Mouse (Mus musculus): ENCODE measurements around the gene Ano6. TPM values are rescaled to one million over a fixed set of nuclear protein-coding genes. Genes with fewer than 3 reads are reported as not detected.

Gene Ano6
- polyA plus RNA-seq, 1 experiment from 2014 or later, result 28.3 TPM

- H3K27ac ChIP-seq (ENCODE audit: low read depth, low read length), result no peak overlapping the region
- no peak overlapping the region for H3K4me3 ChIP-seq (ENCODE audit: low read depth, low read length)
- DNase-seq (ENCODE audit: low spot score), result no peak
- no peak for ATAC-seq (replicated peaks; ENCODE audit: low FRiP score)
- WGBS, result 87% methylated on average over 17 of the region's 17 CpGs
- no peaks in the 10 kb centered on the region for H3K9me3 ChIP-seq (ENCODE audit: control insufficient read depth, low read length)
- H3K27me3 ChIP-seq (replicated peaks; ENCODE audit: control insufficient read depth, insufficient read depth, low read length), result no peaks in the 10 kb centered on the region
- no peaks in the 10 kb centered on the region for H3K4me1 ChIP-seq (replicated peaks; ENCODE audit: control insufficient read depth, insufficient read depth, low read length)
- no peaks in the 10 kb centered on the region for H3K36me3 ChIP-seq (ENCODE audit: control insufficient read depth, insufficient read depth, low read length)
- no peak overlapping the region for H3K4me2 ChIP-seq
- H3K9ac ChIP-seq (ENCODE audit: low read depth, low read length), result no peak overlapping the region
Observed at GRCm38 (mm10) chr15:95863865-95864660, 73.4 kb downstream of the Ano6 start.

GRCm38 (mm10) chr15:95865311-95866100, 74.9 kb downstream of the Ano6 start:
- WGBS, result 89% methylated on average over 17 of the region's 17 CpGs
- ATAC-seq (replicated peaks; ENCODE audit: low FRiP score), result no peak
- no peak overlapping the region for H3K9ac ChIP-seq (ENCODE audit: low read depth, low read length)

GRCm38 (mm10) chr15:95868172-95868571, 77.5 kb downstream of the Ano6 start:
- 78% methylated on average over 4 of the region's 4 CpGs for whole genome bisulfite sequencing

More at GRCm38 (mm10) chr15:95865311-95866100, 74.9 kb downstream of the Ano6 start:
- Histone ChIP-seq H3K27me3 (replicated peaks; ENCODE audit: control insufficient read depth, insufficient read depth, low read length) (no peaks in the 10 kb centered on the region), H3K36me3 (ENCODE audit: control insufficient read depth, insufficient read depth, low read length) (no peaks in the 10 kb centered on the region), H3K4me1 (replicated peaks; ENCODE audit: control insufficient read depth, insufficient read depth, low read length) (no peaks in the 10 kb centered on the region), H3K4me2 (no peak overlapping the region), H3K27ac (ENCODE audit: low read depth, low read length) (no peak overlapping the region), H3K9me3 (ENCODE audit: control insufficient read depth, low read length) (no peaks in the 10 kb centered on the region), H3K4me3 (ENCODE audit: low read depth, low read length) (no peak overlapping the region)
- DNase-seq (ENCODE audit: low spot score), result no peak

GRCm38 (mm10) chr15:95869611-95870010, 79.0 kb downstream of the Ano6 start:
- Histone ChIP-seq H3K4me2 (no peak overlapping the region), H3K27me3 (replicated peaks; ENCODE audit: control insufficient read depth, insufficient read depth, low read length) (no peaks in the 10 kb centered on the region), H3K36me3 (ENCODE audit: control insufficient read depth, insufficient read depth, low read length) (no peaks in the 10 kb centered on the region), H3K4me3 (ENCODE audit: low read depth, low read length) (no peak overlapping the region), H3K27ac (ENCODE audit: low read depth, low read length) (no peak overlapping the region), H3K4me1 (replicated peaks; ENCODE audit: control insufficient read depth, insufficient read depth, low read length) (peaks cover 11% of the 10 kb centered on the region), H3K9me3 (ENCODE audit: control insufficient read depth, low read length) (no peaks in the 10 kb centered on the region), H3K9ac (ENCODE audit: low read depth, low read length) (no peak overlapping the region)
- DNase-seq (ENCODE audit: low spot score) (no peak), ATAC-seq (replicated peaks; ENCODE audit: low FRiP score) (no peak)
- 81% methylated on average over 5 of the region's 5 CpGs for WGBS

More at GRCm38 (mm10) chr15:95868172-95868571, 77.5 kb downstream of the Ano6 start:
- ATAC-seq (replicated peaks; ENCODE audit: low FRiP score), result no peak
- Histone ChIP-seq H3K27me3 (replicated peaks; ENCODE audit: control insufficient read depth, insufficient read depth, low read length) (no peaks in the 10 kb centered on the region), H3K36me3 (ENCODE audit: control insufficient read depth, insufficient read depth, low read length) (no peaks in the 10 kb centered on the region), H3K27ac (ENCODE audit: low read depth, low read length) (no peak overlapping the region), H3K4me1 (replicated peaks; ENCODE audit: control insufficient read depth, insufficient read depth, low read length) (peaks cover 9% of the 10 kb centered on the region), H3K9me3 (ENCODE audit: control insufficient read depth, low read length) (no peaks in the 10 kb centered on the region), H3K4me3 (ENCODE audit: low read depth, low read length) (no peak overlapping the region), H3K9ac (ENCODE audit: low read depth, low read length) (no peak overlapping the region), H3K4me2 (no peak overlapping the region)
- DNase-seq (ENCODE audit: low spot score), result peak; percentile 19

- Histone ChIP-seq H3K36me3 (ENCODE audit: control insufficient read depth, insufficient read depth, low read length) (no peaks in the 10 kb centered on the region), H3K4me2 (no peak overlapping the region), H3K27me3 (replicated peaks; ENCODE audit: control insufficient read depth, insufficient read depth, low read length) (no peaks in the 10 kb centered on the region), H3K27ac (ENCODE audit: low read depth, low read length) (no peak overlapping the region), H3K4me3 (ENCODE audit: low read depth, low read length) (no peak overlapping the region), H3K9ac (ENCODE audit: low read depth, low read length) (no peak overlapping the region), H3K9me3 (ENCODE audit: control insufficient read depth, low read length) (no peaks in the 10 kb centered on the region), H3K4me1 (replicated peaks; ENCODE audit: control insufficient read depth, insufficient read depth, low read length) (peaks cover 11% of the 10 kb centered on the region)
- DNase-seq (ENCODE audit: low spot score) (no peak), ATAC-seq (replicated peaks; ENCODE audit: low FRiP score) (no peak)
- WGBS, result 77% methylated on average over 15 of the region's 15 CpGs
Observed at GRCm38 (mm10) chr15:95871631-95872030, 81.0 kb downstream of the Ano6 start.

- peak; percentile 38; the same call in 1 of the 2 replicates for ATAC-seq (replicated peaks; ENCODE audit: low FRiP score)
- H3K27me3 ChIP-seq (replicated peaks; ENCODE audit: control insufficient read depth, insufficient read depth, low read length), result no peaks in the 10 kb centered on the region
Observed at GRCm38 (mm10) chr15:95872447-95872846, 81.8 kb downstream of the Ano6 start.

GRCm38 (mm10) chr15:95873276-95873675, 82.6 kb downstream of the Ano6 start:
- DNase-seq (ENCODE audit: low spot score), result no peak
- Histone ChIP-seq H3K4me3 (ENCODE audit: low read depth, low read length) (no peak overlapping the region), H3K9ac (ENCODE audit: low read depth, low read length) (no peak overlapping the region), H3K4me2 (no peak overlapping the region), H3K27ac (ENCODE audit: low read depth, low read length) (no peak overlapping the region), H3K27me3 (replicated peaks; ENCODE audit: control insufficient read depth, insufficient read depth, low read length) (no peaks in the 10 kb centered on the region), H3K36me3 (ENCODE audit: control insufficient read depth, insufficient read depth, low read length) (no peaks in the 10 kb centered on the region), H3K9me3 (ENCODE audit: control insufficient read depth, low read length) (no peaks in the 10 kb centered on the region), H3K4me1 (replicated peaks; ENCODE audit: control insufficient read depth, insufficient read depth, low read length) (peaks cover 11% of the 10 kb centered on the region)
- 0 out of 2 replicates have a peak, but pooled peaks have one; percentile 37 for ATAC-seq (replicated peaks; ENCODE audit: low FRiP score)
- WGBS, result 42% methylated on average over 1 of the region's 1 CpGs

More at GRCm38 (mm10) chr15:95872447-95872846, 81.8 kb downstream of the Ano6 start:
- no peak overlapping the region for H3K4me2 ChIP-seq
- H3K4me3 ChIP-seq (ENCODE audit: low read depth, low read length), result no peak overlapping the region
- no peak for DNase-seq (ENCODE audit: low spot score)
- no peaks in the 10 kb centered on the region for H3K9me3 ChIP-seq (ENCODE audit: control insufficient read depth, low read length)
- WGBS, result 43% methylated on average over 8 of the region's 8 CpGs
- peaks cover 11% of the 10 kb centered on the region for H3K4me1 ChIP-seq (replicated peaks; ENCODE audit: control insufficient read depth, insufficient read depth, low read length)
- no peak overlapping the region for H3K9ac ChIP-seq (ENCODE audit: low read depth, low read length)
- no peaks in the 10 kb centered on the region for H3K36me3 ChIP-seq (ENCODE audit: control insufficient read depth, insufficient read depth, low read length)
- H3K27ac ChIP-seq (ENCODE audit: low read depth, low read length), result peak overlapping the region; percentile 22; the same call in 1 of the 2 replicates

GRCm38 (mm10) chr15:95874216-95874615, 83.6 kb downstream of the Ano6 start:
- ATAC-seq (replicated peaks; ENCODE audit: low FRiP score), result no peak
- Histone ChIP-seq H3K4me1 (replicated peaks; ENCODE audit: control insufficient read depth, insufficient read depth, low read length) (peaks cover 11% of the 10 kb centered on the region), H3K27ac (ENCODE audit: low read depth, low read length) (no peak overlapping the region), H3K36me3 (ENCODE audit: control insufficient read depth, insufficient read depth, low read length) (no peaks in the 10 kb centered on the region), H3K9ac (ENCODE audit: low read depth, low read length) (no peak overlapping the region), H3K4me3 (ENCODE audit: low read depth, low read length) (no peak overlapping the region), H3K4me2 (no peak overlapping the region), H3K9me3 (ENCODE audit: control insufficient read depth, low read length) (no peaks in the 10 kb centered on the region), H3K27me3 (replicated peaks; ENCODE audit: control insufficient read depth, insufficient read depth, low read length) (no peaks in the 10 kb centered on the region)
- WGBS, result 88% methylated on average over 5 of the region's 5 CpGs
- no peak for DNase-seq (ENCODE audit: low spot score)
